Mouse (Mus musculus): ENCODE results near the gene Akap6. TPM values are rescaled to one million over a fixed set of nuclear protein-coding genes. Genes with fewer than 3 reads are reported as not detected.

The Akap6 gene
- polyA plus RNA-seq, 1 experiment from 2014 or later, result 0.02 TPM

- Histone ChIP-seq H3K4me3 (ENCODE audit: low read depth, low read length) (no peak overlapping the region), H3K27me3 (ENCODE audit: insufficient read depth, low read length) (no peaks in the 10 kb centered on the region), H3K27ac (ENCODE audit: low read depth) (no peak overlapping the region), H3K4me2 (ENCODE audit: low read depth, low read length) (no peak overlapping the region), H3K36me3 (replicated peaks; ENCODE audit: insufficient read depth, low read length) (no peaks in the 10 kb centered on the region), H3K4me1 (ENCODE audit: insufficient read depth) (no peaks in the 10 kb centered on the region), H3K9ac (replicated peaks) (no peak overlapping the region), H3K9me3 (ENCODE audit: low read length) (no peaks in the 10 kb centered on the region)
- WGBS (ENCODE audit: insufficient replicate concordance), result 68% methylated on average over 3 of the region's 3 CpGs
- TF ChIP-seq EP300 (IDR thresholded peaks at IDR 0.05; ENCODE audit: low read depth) (no peak), CTCF (IDR thresholded peaks at IDR 0.05; ENCODE audit: low read depth) (no peak)
- no peak for DNase-seq
- ATAC-seq, result no peak
These were observed 377.6 kb downstream of the Akap6 start for GRCm38 (mm10) chr12:53076595-53077400.

DNA sequence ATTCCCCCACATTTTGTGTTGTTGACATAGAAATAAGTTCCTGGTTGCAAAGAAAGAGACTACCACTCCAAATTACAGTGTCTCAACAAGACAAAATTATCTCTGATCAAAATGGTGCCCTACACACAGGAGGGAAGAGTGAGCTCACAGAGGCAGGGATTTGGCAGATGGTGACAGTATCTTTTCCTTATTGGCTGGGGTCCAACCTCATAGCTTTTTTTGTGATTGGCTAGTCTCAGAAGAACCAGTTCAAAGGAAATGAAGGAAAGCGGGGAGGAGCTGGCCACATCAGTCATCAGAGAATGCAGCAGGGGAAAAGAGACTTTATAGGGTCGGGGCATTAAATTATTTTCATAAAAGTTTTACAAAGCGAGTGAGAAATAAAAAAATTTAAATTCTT lies 386.6 kb downstream of the Akap6 start:
- H3K9ac ChIP-seq (replicated peaks), result no peak overlapping the region
- 71% methylated on average over 3 of the region's 3 CpGs for WGBS (ENCODE audit: insufficient replicate concordance)
- no peaks in the 10 kb centered on the region for H3K9me3 ChIP-seq (ENCODE audit: low read length)
- TF ChIP-seq CTCF (IDR thresholded peaks at IDR 0.05; ENCODE audit: low read depth) (no peak), EP300 (IDR thresholded peaks at IDR 0.05; ENCODE audit: low read depth) (no peak)
- DNase-seq (no peak), ATAC-seq (no peak)
- H3K27ac ChIP-seq (ENCODE audit: low read depth), result no peak overlapping the region
- no peaks in the 10 kb centered on the region for H3K36me3 ChIP-seq (replicated peaks; ENCODE audit: insufficient read depth, low read length)
- H3K4me2 ChIP-seq (ENCODE audit: low read depth, low read length), result no peak overlapping the region
- H3K4me3 ChIP-seq (ENCODE audit: low read depth, low read length), result no peak overlapping the region
- H3K4me1 ChIP-seq (ENCODE audit: insufficient read depth), result no peaks in the 10 kb centered on the region
- H3K27me3 ChIP-seq (ENCODE audit: insufficient read depth, low read length), result no peaks in the 10 kb centered on the region

- H3K9ac ChIP-seq (replicated peaks), result no peak overlapping the region
- no peak overlapping the region for H3K27ac ChIP-seq (ENCODE audit: low read depth)
- DNase-seq (no peak), ATAC-seq (no peak)
- 82% methylated on average over 10 of the region's 10 CpGs for WGBS (ENCODE audit: insufficient replicate concordance)
- H3K27me3 ChIP-seq (ENCODE audit: insufficient read depth, low read length), result no peaks in the 10 kb centered on the region
- H3K4me2 ChIP-seq (ENCODE audit: low read depth, low read length), result no peak overlapping the region
- TF ChIP-seq CTCF (IDR thresholded peaks at IDR 0.05; ENCODE audit: low read depth) (no peak), EP300 (IDR thresholded peaks at IDR 0.05; ENCODE audit: low read depth) (no peak)
- H3K36me3 ChIP-seq (replicated peaks; ENCODE audit: insufficient read depth, low read length), result no peaks in the 10 kb centered on the region
- no peaks in the 10 kb centered on the region for H3K4me1 ChIP-seq (ENCODE audit: insufficient read depth)
- no peak overlapping the region for H3K4me3 ChIP-seq (ENCODE audit: low read depth, low read length)
- H3K9me3 ChIP-seq (ENCODE audit: low read length), result no peaks in the 10 kb centered on the region
These were observed 413.1 kb downstream of the Akap6 start for GRCm38 (mm10) chr12:53112276-53112675.

DNA sequence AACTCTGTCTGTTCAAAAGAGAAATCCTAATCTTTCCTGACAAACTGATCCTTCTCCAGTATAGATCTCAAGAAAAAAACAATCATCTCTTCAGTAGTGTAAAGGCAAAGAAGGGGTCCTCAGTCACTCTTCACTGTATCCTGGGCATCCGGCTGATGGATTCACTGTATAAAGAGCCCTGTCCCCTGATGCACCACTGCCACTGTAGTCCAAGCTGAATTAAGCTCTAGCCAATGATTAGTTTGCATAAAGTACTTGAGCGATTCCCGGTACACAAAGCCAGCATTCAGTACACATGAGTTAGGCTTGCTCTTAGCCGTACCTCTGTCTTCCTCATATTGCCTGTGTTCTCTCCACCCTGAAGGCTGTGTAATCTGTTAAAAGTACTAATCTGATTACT lies 420.2 kb downstream of the Akap6 start:
- Histone ChIP-seq H3K4me3 (ENCODE audit: low read depth, low read length) (no peak overlapping the region), H3K9me3 (ENCODE audit: low read length) (no peaks in the 10 kb centered on the region), H3K27ac (ENCODE audit: low read depth) (no peak overlapping the region), H3K9ac (replicated peaks) (no peak overlapping the region), H3K27me3 (ENCODE audit: insufficient read depth, low read length) (no peaks in the 10 kb centered on the region), H3K36me3 (replicated peaks; ENCODE audit: insufficient read depth, low read length) (no peaks in the 10 kb centered on the region), H3K4me2 (ENCODE audit: low read depth, low read length) (no peak overlapping the region), H3K4me1 (ENCODE audit: insufficient read depth) (no peaks in the 10 kb centered on the region)
- DNase-seq (no peak), ATAC-seq (no peak)
- WGBS (ENCODE audit: insufficient replicate concordance), result 59% methylated on average over 4 of the region's 4 CpGs
- TF ChIP-seq EP300 (IDR thresholded peaks at IDR 0.05; ENCODE audit: low read depth) (no peak), CTCF (IDR thresholded peaks at IDR 0.05; ENCODE audit: low read depth) (no peak)

GRCm38 (mm10) chr12:53124131-53124530 lies 424.9 kb downstream of the Akap6 start:
- ATAC-seq (no peak), DNase-seq (no peak)
- Histone ChIP-seq H3K4me2 (ENCODE audit: low read depth, low read length) (no peak overlapping the region), H3K4me3 (ENCODE audit: low read depth, low read length) (no peak overlapping the region), H3K36me3 (replicated peaks; ENCODE audit: insufficient read depth, low read length) (no peaks in the 10 kb centered on the region), H3K27me3 (ENCODE audit: insufficient read depth, low read length) (no peaks in the 10 kb centered on the region), H3K4me1 (ENCODE audit: insufficient read depth) (no peaks in the 10 kb centered on the region), H3K27ac (ENCODE audit: low read depth) (no peak overlapping the region), H3K9ac (replicated peaks) (no peak overlapping the region), H3K9me3 (ENCODE audit: low read length) (no peaks in the 10 kb centered on the region)
- 65% methylated on average over 7 of the region's 7 CpGs for WGBS (ENCODE audit: insufficient replicate concordance)
- TF ChIP-seq EP300 (IDR thresholded peaks at IDR 0.05; ENCODE audit: low read depth) (no peak), CTCF (IDR thresholded peaks at IDR 0.05; ENCODE audit: low read depth) (no peak)

DNA sequence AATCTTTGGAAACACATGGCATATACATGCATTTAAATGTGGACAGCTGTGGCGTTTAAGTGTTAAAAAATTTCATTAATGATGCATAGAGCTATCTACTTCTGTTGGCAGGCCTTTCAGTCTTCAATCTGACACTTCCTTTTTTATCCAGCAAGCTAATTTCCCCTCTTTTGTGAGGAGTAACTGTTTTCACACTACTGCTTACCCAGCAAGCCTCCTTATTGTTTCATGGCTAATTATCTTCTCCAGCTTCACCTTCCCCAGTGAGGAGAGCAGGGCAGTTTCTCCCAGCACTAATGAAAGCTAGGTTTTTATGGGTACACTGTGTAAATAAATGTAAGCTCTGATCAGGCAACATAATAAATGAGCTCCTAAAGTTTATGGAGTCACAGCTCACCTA lies 425.5 kb downstream of the Akap6 start:
- Histone ChIP-seq H3K4me2 (ENCODE audit: low read depth, low read length) (no peak overlapping the region), H3K9ac (replicated peaks) (no peak overlapping the region), H3K9me3 (ENCODE audit: low read length) (no peaks in the 10 kb centered on the region), H3K27me3 (ENCODE audit: insufficient read depth, low read length) (no peaks in the 10 kb centered on the region), H3K36me3 (replicated peaks; ENCODE audit: insufficient read depth, low read length) (no peaks in the 10 kb centered on the region), H3K4me1 (ENCODE audit: insufficient read depth) (no peaks in the 10 kb centered on the region), H3K4me3 (ENCODE audit: low read depth, low read length) (no peak overlapping the region), H3K27ac (ENCODE audit: low read depth) (no peak overlapping the region)
- TF ChIP-seq EP300 (IDR thresholded peaks at IDR 0.05; ENCODE audit: low read depth), result no peak
- TF ChIP-seq CTCF (IDR thresholded peaks at IDR 0.05; ENCODE audit: low read depth), result no peak
- no peak for ATAC-seq
- 51% methylated on average over 1 of the region's 1 CpGs for WGBS (ENCODE audit: insufficient replicate concordance)
- DNase-seq, result no peak
